Mouse (Mus musculus) CH12.LX (cell line): ENCODE results near the gene Acyp1. TPM values are rescaled to one million over a fixed set of nuclear protein-coding genes. Genes with fewer than 3 reads are reported as not detected.
A peak's percentile ranks its signal among the peaks of the same experiment; 100 is the strongest.

Experiments used
- DNase-seq: peaks from one replicate; pipeline ENCODE4 v3.0.0-alpha.2; 2013; ENCODE audit errors: extremely low read depth
- H3K27ac ChIP-seq: 2 replicates; pipeline ENCODE4 v1.5.1; 2012; ENCODE audit warnings: low read depth, mild to moderate bottlenecking, control low read depth, moderate library complexity; ENCODE audit not compliant: insufficient read depth
- H3K27me3 ChIP-seq: replicated peaks from 2 replicates; pipeline ENCODE3; 2012; ENCODE audit warnings: inconsistent platforms
- H3K36me3 ChIP-seq, 2 experiments: replicated peaks in 1 of 2; 2 replicates each; pipeline versions ENCODE3 to v1.6.1; 2012; ENCODE audit warnings: inconsistent platforms in 1 of 2, low read length in 1 of 2, mild to moderate bottlenecking in 1 of 2, mixed read lengths in 1 of 2, moderate library complexity in 1 of 2; ENCODE audit not compliant: control insufficient read depth in 1 of 2, insufficient read depth in 1 of 2
- H3K4me1 ChIP-seq, 2 experiments: 2 replicates each; pipeline ENCODE4 v1.6.1; 2012; ENCODE audit warnings: inconsistent platforms in 1 of 2, moderate library complexity in 1 of 2; ENCODE audit not compliant: insufficient read depth in 2 of 2, control insufficient read depth in 1 of 2
- H3K4me2 ChIP-seq: 2 replicates; pipeline ENCODE4 v1.6.1; 2012; ENCODE audit warnings: low read depth, mild to moderate bottlenecking, control low read depth; ENCODE audit not compliant: poor library complexity, insufficient read depth, severe bottlenecking
- H3K4me3 ChIP-seq, 3 experiments: fragments of 150-350 bp in 1 of 3; sonication (generic) in 1 of 3; replicated peaks in 1 of 3; 2 replicates each; pipeline versions ENCODE3 to v1.5.1; 2011 to 2012; ENCODE audit warnings: low read depth in 2 of 3, low read length in 2 of 3, mild to moderate bottlenecking in 2 of 3, moderate library complexity in 2 of 3, control low read depth in 1 of 3, improper control_type of control experiment in 1 of 3, inconsistent platforms in 1 of 3, mixed read lengths in 1 of 3; ENCODE audit not compliant: poor library complexity in 1 of 3
- H3K79me2 ChIP-seq: replicated peaks from 2 replicates; pipeline ENCODE4 v1.6.1; 2012; ENCODE audit warnings: mild to moderate bottlenecking, moderate library complexity; ENCODE audit not compliant: control insufficient read depth, poor library complexity, insufficient read depth, severe bottlenecking; ENCODE audit errors: extremely low read depth
- H3K9ac ChIP-seq: 2 replicates; pipeline ENCODE4 v1.6.1; 2012; ENCODE audit warnings: low read depth, mild to moderate bottlenecking, control low read depth, moderate library complexity; ENCODE audit not compliant: insufficient read depth
- H3K9me3 ChIP-seq: replicated peaks from 2 replicates; pipeline ENCODE3; 2012; ENCODE audit warnings: low read length, inconsistent platforms, mixed read lengths
- BHLHE40 ChIP-seq: IDR thresholded peaks from 2 replicates; pipeline ENCODE4 v1.6.1; 2011; ENCODE audit warnings: mild to moderate bottlenecking, low read depth, low read length, improper control_type of control experiment
- EP300 ChIP-seq: IDR thresholded peaks from 2 replicates; pipeline ENCODE4 v1.6.1; 2011; ENCODE audit warnings: low read length, improper control_type of control experiment
- GABPA ChIP-seq: IDR thresholded peaks from 2 replicates; pipeline ENCODE4 v1.6.1; 2012; ENCODE audit warnings: low read depth, low read length, improper control_type of control experiment, inconsistent platforms; ENCODE audit not compliant: insufficient replicate concordance
- KAT2A ChIP-seq: IDR thresholded peaks from 2 replicates; pipeline ENCODE4 v1.6.1; 2012; ENCODE audit warnings: low read length, improper control_type of control experiment, inconsistent platforms; ENCODE audit not compliant: insufficient replicate concordance
- MAFK ChIP-seq: IDR thresholded peaks from 2 replicates; pipeline ENCODE4 v1.6.1; 2011; ENCODE audit warnings: low read length, improper control_type of control experiment; ENCODE audit not compliant: insufficient replicate concordance
- MAX ChIP-seq: IDR thresholded peaks from 2 replicates; pipeline ENCODE4 v1.6.1; 2011; ENCODE audit warnings: low read length, improper control_type of control experiment
- MAZ ChIP-seq: IDR thresholded peaks from 2 replicates; pipeline ENCODE4 v1.6.1; 2012; ENCODE audit warnings: low read depth, mild to moderate bottlenecking, inconsistent platforms, low read length, improper control_type of control experiment, moderate library complexity
- MEF2A ChIP-seq: IDR thresholded peaks from 2 replicates; pipeline ENCODE4 v1.6.1; 2014; ENCODE audit warnings: low read depth, mild to moderate bottlenecking, inconsistent platforms, low read length, improper control_type of control experiment, borderline replicate concordance
- MXI1 ChIP-seq: IDR thresholded peaks from 2 replicates; pipeline ENCODE4 v1.6.1; 2011; ENCODE audit warnings: mild to moderate bottlenecking, low read depth, low read length, improper control_type of control experiment
- MYC ChIP-seq: IDR thresholded peaks from 2 replicates; pipeline ENCODE4 v1.6.1; 2011; ENCODE audit warnings: low read depth, mild to moderate bottlenecking, improper control_type of control experiment, low read length
- RAD21 ChIP-seq: IDR thresholded peaks from 2 replicates; pipeline ENCODE4 v1.6.1; 2011; ENCODE audit warnings: low read depth, mild to moderate bottlenecking, low read length, improper control_type of control experiment, moderate library complexity
- TBP ChIP-seq: conservative IDR thresholded peaks from 2 replicates; pipeline ENCODE4 v1.6.1; 2011; ENCODE audit warnings: low read depth, low read length, improper control_type of control experiment
- USF1 ChIP-seq: IDR thresholded peaks from 2 replicates; pipeline ENCODE4 v1.6.1; 2014; ENCODE audit warnings: low read depth, mild to moderate bottlenecking, inconsistent platforms, low read length, improper control_type of control experiment
- USF2 ChIP-seq: conservative IDR thresholded peaks from 2 replicates; pipeline ENCODE4 v1.6.1; 2011; ENCODE audit warnings: low read depth, low read length, improper control_type of control experiment
- ZC3H11A ChIP-seq: IDR thresholded peaks from 2 replicates; pipeline ENCODE4 v1.6.1; 2012; ENCODE audit warnings: low read depth, mild to moderate bottlenecking, inconsistent platforms, low read length, improper control_type of control experiment
- ZNF384 ChIP-seq: IDR thresholded peaks from 2 replicates; pipeline ENCODE4 v1.6.1; 2012; ENCODE audit warnings: low read depth, low read length, improper control_type of control experiment, inconsistent platforms
- dilution Hi-C: fragments of 300-500 bp; cut with MboI; formaldehyde crosslinking; loops from 2 replicates; pipeline ENCODE4 v1.14.3; 2020; ENCODE audit warnings: low sequenced_read_pairs; ENCODE audit not compliant: extremely low pct_unique_long_range_greater_than_20kb, extremely low pct_ligation_motif_present
- in situ Hi-C: fragments of 300-500 bp; cut with MboI; formaldehyde crosslinking; loops from 3 replicates; pipeline ENCODE4 v1.14.3; 2019; ENCODE audit warnings: low sequenced_read_pairs, low pct_ligation_motif_present, low pct_unique_long_range_greater_than_20kb, mixed read lengths
- polyA plus RNA-seq: library from polyadenylated mRNA; unstranded; fragments of >175 nt; gene quantifications from 2 replicates; pipeline ENCODE4 v1.2.1, GENCODE M21; 2012; ENCODE audit warnings: low read depth; ENCODE audit not compliant: insufficient read length
- total RNA-seq, 2 experiments: library from RNA; depleted of rRNA; stranded (reverse); fragments of 300-350 nt in 1 of 2; fragments of >200 nt in 1 of 2; gene quantifications; 2 replicates each; pipeline ENCODE4 v1.2.3; 2012 to 2014

Acyp1 gene
- 22.7 and 27.5 TPM in 2 replicates for total RNA-seq (2012; rRNA removed)
- total RNA-seq (2014; rRNA removed): 34.0 and 37.2 TPM in 2 replicates
- polyA plus RNA-seq: 10.7 and 15.3 TPM in 2 replicates

DNA sequence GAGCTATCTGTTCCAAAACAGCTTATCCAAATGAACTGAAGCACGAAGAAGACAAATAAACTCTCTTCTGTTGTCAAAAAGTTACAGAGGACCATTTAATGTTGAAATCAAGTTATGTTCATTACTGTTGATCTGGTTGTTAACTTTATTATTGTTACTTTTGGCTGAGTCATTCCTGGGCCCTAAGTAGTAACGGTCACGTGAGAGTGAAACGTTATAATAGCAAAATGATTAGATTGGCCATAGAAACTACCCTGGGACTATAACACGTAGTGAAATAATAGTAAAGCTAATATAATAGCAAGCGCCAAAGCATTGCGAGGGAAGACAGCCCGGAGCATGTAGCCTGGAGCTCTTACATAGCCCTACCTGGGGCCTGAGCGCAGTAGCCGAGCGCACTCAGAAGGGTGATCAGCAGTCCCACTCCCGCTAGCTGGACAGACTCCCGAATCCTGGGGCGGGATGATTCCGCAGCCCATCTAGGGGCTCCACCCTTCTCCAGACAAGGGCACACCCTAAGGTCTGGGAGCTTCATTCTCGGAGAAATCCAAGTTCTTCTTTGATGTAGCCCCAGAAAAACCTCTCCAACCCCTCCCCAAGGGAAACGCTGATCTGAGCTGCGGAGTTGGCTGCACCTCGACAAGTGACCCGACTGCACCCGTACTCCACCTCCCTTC lies at the start of gene Acyp1:
Gene Acyp1, minus strand, starts transcription at position 630 of the 677 bp plus-strand sequence.
- H3K27ac ChIP-seq: peak within 1 kb of the TSS; percentile 57; the same call in 1 of the 2 replicates
- DNase-seq: no peak

DNA sequence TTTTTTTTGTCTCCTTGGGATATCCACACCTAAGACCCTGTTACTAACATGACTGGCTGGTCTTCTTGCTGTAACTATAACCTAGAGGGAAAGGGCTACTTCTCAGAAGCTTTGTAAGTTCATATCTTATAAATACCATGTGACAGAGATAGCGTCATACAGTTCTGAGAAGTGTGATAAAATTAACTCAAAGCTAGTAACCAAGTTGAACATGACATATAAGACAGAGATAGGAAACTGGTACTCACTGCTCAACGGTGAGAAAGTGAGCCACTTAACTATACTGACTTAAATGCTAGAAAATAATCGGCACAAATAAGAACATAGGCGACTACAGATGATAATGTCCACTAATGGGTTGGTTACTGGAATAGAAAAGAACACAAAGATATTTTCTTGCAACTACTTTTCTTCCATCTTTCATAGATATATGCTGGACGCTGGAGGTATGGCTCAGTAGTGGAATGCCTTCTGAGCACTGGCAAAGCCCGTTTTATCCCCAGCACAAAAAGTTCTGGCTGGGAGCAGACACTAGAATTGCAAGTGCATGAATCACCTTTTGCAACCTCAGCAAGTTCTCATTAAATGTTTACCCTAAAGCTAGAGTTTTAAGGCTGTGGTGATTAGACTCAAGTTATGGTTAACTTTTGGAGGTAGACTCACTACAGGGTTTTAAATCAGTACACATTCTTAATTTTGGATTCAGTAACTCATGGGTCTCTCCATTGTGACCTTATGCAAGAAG lies 49.5 kb upstream of the Acyp1 start:
- H3K27ac ChIP-seq: no peak overlapping the region
- TF ChIP-seq MXI1 (no peak), MAFK (peak; percentile 77; the same call in 1 of the 2 replicates)
- TF ChIP-seq, all 38 proteins: peak for 1
- peak overlapping the region; percentile 90; the same call in 1 of the 2 replicates for H3K9ac ChIP-seq
- DNase-seq: no peak
- dilution Hi-C loops: no loop called here
- H3K4me3 ChIP-seq: peak overlapping the region in 2 of 3 experiments; percentile 81 to 93
- H3K79me2 ChIP-seq: peaks cover 16% of the 10 kb centered on the region
- peaks cover 3 to 25% of the 10 kb centered on the region in 2 experiments for H3K4me1 ChIP-seq
- H3K9me3 ChIP-seq: no peaks in the 10 kb centered on the region
- peak overlapping the region; percentile 91 for H3K4me2 ChIP-seq
- H3K36me3 ChIP-seq: peaks cover 21 to 47% of the 10 kb centered on the region in 2 experiments
- H3K27me3 ChIP-seq: no peaks in the 10 kb centered on the region
- in situ Hi-C loops: no loop called here

More for the DNA sequence above, at the start of gene Acyp1:
- Histone ChIP-seq H3K4me3 (peak within 1 kb of the TSS in 2 of 3 experiments; percentile 13 to 44), H3K36me3 (no peaks in the 10 kb centered on the region), H3K4me1 (peaks cover 7 to 37% of the 10 kb centered on the region in 2 experiments; a peak in 3 of 4 replicates), H3K9me3 (peaks cover 5% of the 10 kb centered on the region), H3K9ac (peak within 1 kb of the TSS; percentile 13; the same call in 1 of the 2 replicates), H3K4me2 (peak within 1 kb of the TSS; percentile 77), H3K79me2 (no peaks in the 10 kb centered on the region), H3K27me3 (peaks cover 13% of the 10 kb centered on the region)
- in situ Hi-C loops (no loop called here), dilution Hi-C loops (no loop called here)
- TF ChIP-seq ZC3H11A (no peak), MAFK (no peak), RAD21 (no peak), USF1 (no peak), ZNF384 (no peak), MAZ (no peak), EP300 (no peak), KAT2A (no peak), GABPA (no peak), BHLHE40 (no peak), MEF2A (no peak), USF2 (no peak), TBP (no peak), MYC (no peak), MAX (no peak)
